Mouse (Mus musculus): ENCODE data around the gene Rsbn1l. TPM values are rescaled to one million over a fixed set of nuclear protein-coding genes. Genes with fewer than 3 reads are reported as not detected.

The Rsbn1l gene
- 24.6 and 34.4 TPM in 2 replicates for total RNA-seq (2014; fragmentation: Nextera tagmentation)
- 26.0 and 34.8 TPM in 2 replicates for total RNA-seq (2017)

DNA sequence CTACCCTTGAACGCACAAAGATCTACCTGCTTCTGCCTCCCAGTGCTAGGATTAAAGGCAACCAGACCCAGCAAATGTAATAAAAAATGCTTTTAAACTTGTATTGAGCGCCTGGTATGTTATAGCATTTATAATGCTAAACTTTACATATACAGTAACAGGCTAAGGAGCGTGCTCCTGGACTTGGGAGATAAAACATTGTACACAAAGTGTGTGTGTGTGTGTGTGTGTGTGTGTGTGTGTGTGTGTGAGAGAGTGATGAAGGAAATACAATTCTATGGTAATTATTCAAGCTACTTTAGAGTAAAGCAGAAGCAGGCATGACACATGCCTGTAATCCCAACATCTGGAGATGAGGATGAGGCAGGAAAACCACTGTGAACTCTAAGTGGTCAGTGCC, at the start of gene Rsbn1l:
Rsbn1l (minus strand) TSS at position 101 of the 400 bp plus-strand sequence.
- ATAC-seq (replicated peaks; ENCODE audit: poor library complexity, severe bottlenecking): no peak

- peak; percentile 88 for ATAC-seq (replicated peaks; ENCODE audit: poor library complexity, severe bottlenecking)
These were observed 46.5 kb upstream of the Rsbn1l start for GRCm38 (mm10) chr5:21002723-21003122.

GRCm38 (mm10) chr5:21001622-21002315, 45.6 kb upstream of the Rsbn1l start:
- ATAC-seq (replicated peaks; ENCODE audit: poor library complexity, severe bottlenecking): no peak

GRCm38 (mm10) chr5:20998427-20998826, 42.2 kb upstream of the Rsbn1l start:
- ATAC-seq (replicated peaks; ENCODE audit: poor library complexity, severe bottlenecking): no peak

- no peak for ATAC-seq (replicated peaks; ENCODE audit: poor library complexity, severe bottlenecking)
These were observed 41.4 kb upstream of the Rsbn1l start for GRCm38 (mm10) chr5:20997555-20997954.

- ATAC-seq (replicated peaks; ENCODE audit: poor library complexity, severe bottlenecking): no peak
These were observed 34.0 kb upstream of the Rsbn1l start for GRCm38 (mm10) chr5:20990062-20990809.

DNA sequence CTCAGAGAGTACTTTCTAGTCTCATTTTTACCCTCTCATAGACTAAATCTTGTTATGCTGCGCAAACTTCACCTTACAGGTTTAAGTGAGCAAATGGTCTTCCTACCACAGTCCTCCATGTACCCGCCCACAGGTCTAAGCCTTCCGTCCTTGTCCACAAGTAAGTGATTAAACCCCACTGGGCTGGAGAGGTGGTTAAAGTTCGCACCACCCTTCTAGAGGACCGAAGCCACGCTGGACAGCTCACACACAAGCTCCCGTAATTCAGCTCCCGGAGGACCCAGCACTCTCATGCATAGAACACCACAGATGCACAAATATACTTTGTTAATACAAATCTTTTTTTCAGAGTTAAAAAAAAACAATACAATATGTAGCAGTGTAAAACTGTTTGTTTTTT, 30.1 kb upstream of the Rsbn1l start:
- no peak for ATAC-seq (replicated peaks; ENCODE audit: poor library complexity, severe bottlenecking)

DNA sequence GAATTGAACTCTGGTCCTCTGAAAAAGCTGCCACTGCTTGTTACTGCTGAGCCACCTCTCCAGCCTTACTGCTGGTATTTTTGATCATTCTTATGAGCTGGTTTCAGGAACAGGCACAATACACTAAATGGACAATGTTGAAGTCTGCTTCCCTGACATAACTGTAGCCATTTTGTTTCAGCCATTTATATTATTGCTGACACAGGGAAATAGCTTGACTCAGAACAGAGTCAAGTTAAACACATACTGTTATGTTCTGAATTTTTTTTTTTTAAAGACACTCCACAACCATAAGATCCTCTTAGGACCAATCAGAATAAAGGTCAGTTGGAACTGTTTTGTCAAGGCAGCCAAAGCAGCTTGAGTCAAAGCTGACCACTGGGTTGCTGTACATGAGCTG, 27.3 kb upstream of the Rsbn1l start:
- no peak for ATAC-seq (replicated peaks; ENCODE audit: poor library complexity, severe bottlenecking)

DNA sequence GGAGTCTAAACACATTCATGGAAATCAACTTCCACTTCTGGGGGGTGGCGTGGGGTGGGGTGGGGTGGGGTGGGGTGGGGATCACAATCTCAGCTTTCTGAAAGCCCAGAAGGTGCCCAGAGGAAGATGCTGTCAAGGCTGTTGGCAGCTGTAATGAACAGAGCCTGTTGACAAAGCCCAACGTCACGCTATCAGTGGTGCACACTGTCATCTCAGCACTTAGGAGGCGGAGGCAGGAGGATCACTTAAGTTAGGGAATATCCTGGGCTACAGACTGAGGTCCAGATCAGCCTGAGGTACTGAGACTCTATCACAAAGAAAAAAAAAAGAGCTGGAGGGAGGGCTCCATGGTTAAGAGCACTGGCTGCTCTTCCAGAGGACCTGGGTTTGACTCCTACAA, 18.5 kb upstream of the Rsbn1l start:
- ATAC-seq (replicated peaks; ENCODE audit: poor library complexity, severe bottlenecking): no peak

- no peak for ATAC-seq (replicated peaks; ENCODE audit: poor library complexity, severe bottlenecking)
These were observed 17.8 kb upstream of the Rsbn1l start for GRCm38 (mm10) chr5:20973999-20974398.

- peak; percentile 94 for ATAC-seq (replicated peaks; ENCODE audit: poor library complexity, severe bottlenecking)
These were observed 16.9 kb upstream of the Rsbn1l start for GRCm38 (mm10) chr5:20973069-20973468.

DNA sequence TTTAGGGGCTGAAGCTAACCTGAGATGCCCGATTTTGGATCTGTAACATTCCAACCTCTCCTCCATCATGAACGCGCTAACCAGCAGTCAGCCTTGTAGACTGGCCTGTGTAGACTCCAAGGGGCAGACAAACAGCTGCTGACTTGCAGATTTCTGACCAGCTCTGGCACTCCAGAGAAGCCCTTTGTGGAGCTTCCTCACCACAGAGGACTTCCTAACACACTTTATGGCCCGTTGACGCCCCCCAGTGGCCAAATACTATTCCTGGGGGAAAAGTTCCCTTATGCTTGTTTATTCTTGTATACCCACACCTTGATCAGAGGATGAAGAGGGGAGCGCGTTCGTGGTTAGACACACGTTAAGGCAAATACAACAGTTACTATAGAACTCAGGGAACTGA, 12.8 kb upstream of the Rsbn1l start:
- ATAC-seq (replicated peaks; ENCODE audit: poor library complexity, severe bottlenecking): peak; percentile 38

GRCm38 (mm10) chr5:20968493-20968892, 12.3 kb upstream of the Rsbn1l start:
- ATAC-seq (replicated peaks; ENCODE audit: poor library complexity, severe bottlenecking): no peak

DNA sequence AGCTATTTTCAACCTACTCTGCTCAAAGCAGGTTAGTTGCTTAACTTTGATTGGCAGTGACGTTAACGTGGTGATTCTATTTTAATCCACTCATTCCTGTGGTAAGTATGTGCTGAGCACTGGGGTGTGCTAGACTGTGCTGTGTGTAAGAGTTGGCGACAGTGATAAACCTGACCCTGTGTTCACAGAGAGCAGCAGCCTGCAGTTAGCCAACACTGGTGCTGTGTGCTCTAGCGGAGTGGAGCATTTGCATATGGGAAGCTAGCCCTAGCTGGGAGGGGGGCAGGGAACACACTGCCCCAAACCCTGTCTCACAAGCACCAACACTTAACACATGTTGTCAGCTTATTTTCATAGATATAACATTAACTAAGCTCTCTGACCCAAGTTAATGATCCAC, 11.7 kb upstream of the Rsbn1l start:
- peak; percentile 90 for ATAC-seq (replicated peaks; ENCODE audit: poor library complexity, severe bottlenecking)

DNA sequence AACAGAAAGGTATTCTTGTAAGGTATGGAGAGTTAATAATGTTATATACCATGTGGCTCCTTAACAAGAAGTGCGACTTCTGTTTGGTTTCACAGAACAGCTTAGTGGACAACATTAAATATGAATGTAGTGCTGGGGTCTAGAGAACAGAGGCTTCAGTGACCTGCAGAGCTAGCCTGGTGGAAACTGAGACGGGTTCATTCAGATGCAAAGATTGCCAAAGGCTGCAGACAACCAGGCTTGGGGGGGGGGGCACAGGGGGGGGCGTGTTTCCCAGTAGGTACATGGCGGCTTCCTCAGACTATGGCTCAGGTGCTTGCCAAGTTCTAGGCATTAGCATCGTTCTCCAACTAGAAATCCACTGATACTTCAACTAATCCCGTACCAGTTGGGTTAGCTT, 8.2 kb upstream of the Rsbn1l start:
- no peak for ATAC-seq (replicated peaks; ENCODE audit: poor library complexity, severe bottlenecking)

GRCm38 (mm10) chr5:20963295-20963694, 7.1 kb upstream of the Rsbn1l start:
- no peak for ATAC-seq (replicated peaks; ENCODE audit: poor library complexity, severe bottlenecking)

DNA sequence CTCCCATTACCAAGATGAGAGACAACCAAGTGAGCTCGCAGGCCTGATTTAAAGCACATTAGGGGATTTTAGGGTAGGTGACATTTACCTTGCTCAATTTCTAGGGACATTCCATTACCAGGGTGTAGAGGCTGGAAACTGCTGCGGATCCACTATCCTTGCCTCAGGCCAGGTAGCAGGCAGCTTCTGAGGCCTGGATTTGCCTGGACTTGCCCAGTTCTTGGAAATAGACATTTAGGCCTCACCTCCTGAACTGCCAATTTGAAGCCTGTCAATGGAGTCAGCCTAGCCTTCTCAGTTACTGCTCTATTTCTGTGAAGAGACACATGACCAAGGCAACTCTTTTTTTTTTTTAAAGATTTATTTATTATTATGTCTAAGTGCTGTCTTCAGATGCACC, 4.7 kb upstream of the Rsbn1l start:
- ATAC-seq (replicated peaks; ENCODE audit: poor library complexity, severe bottlenecking): no peak

DNA sequence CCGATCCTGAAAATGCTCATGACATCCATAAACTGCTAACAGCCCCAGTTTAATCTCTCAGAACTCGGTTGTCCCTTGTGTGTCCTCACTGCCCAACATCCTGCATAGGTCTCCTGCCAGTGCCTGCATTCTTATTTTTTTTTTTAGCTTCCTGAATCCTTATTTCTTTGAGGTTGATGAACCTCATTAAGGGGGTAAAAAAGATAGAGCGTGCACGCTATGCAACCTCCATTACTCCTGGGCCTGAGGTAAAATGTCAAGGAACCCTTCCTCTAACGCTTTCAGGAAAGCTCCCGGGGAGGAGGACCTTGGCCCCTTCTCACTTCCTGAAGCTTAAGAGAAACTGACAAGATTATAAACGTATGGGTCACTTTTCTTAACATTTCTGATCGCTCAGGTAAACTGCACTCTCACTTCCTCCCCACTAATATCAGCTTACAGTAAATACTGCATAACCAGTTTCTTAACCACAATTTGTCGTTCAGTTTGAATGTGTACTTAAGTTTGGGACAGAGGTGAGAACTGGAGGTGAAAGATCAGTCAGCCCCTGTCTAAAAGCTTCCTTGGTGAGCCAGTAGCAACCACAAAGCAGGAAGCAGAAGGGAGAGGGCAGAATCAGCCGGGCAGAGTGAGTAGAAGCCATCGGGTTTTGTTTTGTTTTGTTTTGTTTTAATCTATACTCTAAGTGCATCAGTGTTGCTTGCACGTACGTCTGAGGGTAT, 923 bp downstream of the Rsbn1l start:
- peak; percentile 39 for ATAC-seq (replicated peaks; ENCODE audit: poor library complexity, severe bottlenecking)

- no peak for ATAC-seq (replicated peaks; ENCODE audit: poor library complexity, severe bottlenecking)
These were observed 3.8 kb downstream of the Rsbn1l start for GRCm38 (mm10) chr5:20952337-20952925.

DNA sequence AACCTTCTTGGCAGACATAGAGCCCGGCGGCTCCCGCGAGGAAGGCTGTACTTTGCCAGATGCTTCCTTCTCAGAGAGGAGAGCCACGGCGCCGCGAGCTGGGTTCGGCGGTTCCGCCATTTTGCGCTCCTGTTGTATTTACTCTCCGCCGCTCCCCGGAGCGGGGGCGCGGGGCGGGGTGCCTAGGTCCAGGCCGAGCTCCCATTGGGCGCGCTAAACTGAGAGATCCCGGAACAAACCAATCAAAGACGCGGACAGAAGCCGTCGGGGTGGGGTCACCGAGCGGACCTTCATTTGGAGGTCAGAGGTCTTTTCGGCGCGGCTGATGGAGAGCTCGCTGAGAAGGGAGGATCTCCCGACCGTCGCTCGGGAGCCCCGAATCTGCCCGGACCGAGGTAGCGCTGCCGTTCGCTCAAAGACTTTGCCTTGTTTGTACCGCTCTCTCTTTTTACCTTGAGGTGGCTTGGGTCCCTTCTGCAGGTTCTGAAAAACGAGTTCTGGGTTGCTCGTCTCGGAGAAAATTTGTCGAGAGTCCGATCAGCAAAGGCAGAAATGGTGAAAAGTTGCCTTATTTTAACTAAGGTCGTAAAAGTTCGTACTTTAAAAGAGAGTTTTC, 4.4 kb downstream of the Rsbn1l start:
- peak; percentile 79 for ATAC-seq (replicated peaks; ENCODE audit: poor library complexity, severe bottlenecking)

Measured in granulocyte monocyte progenitor cell, adult 5-6 weeks (primary cell).